Mouse (Mus musculus) T-helper 17 cell (primary cell): ENCODE results near the gene Slc35e1.

Experiments used
- in situ Hi-C, 2 experiments: fragments of 300-600 bp; cut with MboI, MseI; formaldehyde crosslinking; loops; 1 replicate in 1 of 2; 2 replicates in 1 of 2; pipeline ENCODE4 v1.15.1; 2025; ENCODE audit warnings: high pct_unique_total_duplicates in 2 of 2

The Slc35e1 gene

GRCm38 (mm10) chr8:72487014-72487413 lies 5.4 kb downstream of the Slc35e1 start:
- in situ Hi-C loops: no loop called here

DNA sequence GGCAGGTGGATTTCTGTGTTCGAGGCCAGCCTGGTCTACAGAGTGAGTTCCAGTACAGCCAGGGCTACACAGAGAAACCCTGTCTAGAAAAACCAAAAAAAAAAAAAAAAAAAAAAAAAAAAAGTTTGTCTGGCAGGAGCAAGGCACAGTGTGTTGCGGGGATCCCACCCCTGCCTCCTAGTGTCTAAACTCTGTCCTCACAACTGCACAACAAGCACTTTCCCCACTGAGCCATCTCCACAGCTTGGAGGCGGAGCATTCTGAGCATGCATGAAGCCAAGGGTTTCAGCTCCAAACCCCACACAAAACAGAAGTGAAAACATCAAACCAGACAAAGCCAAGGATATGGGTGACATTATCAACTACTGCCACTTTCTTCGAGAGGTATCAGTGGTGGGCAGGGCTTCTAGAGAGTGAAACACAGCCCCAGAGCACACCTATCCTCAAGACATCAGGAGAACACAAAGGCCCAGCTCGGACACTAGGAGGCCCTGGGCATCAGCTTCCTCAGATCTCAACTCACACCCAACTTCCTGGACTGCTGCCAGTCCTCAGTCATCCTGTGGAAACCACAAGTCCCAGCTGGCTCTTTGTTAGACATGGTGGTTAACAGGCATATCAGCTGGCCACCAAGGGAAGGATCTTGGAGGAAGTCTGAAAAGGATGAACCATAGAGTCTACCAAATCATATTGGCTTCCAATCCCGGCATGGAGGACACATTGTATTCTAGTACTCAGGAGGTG lies 6.8 kb downstream of the Slc35e1 start:
- in situ Hi-C loops: no loop called here

DNA sequence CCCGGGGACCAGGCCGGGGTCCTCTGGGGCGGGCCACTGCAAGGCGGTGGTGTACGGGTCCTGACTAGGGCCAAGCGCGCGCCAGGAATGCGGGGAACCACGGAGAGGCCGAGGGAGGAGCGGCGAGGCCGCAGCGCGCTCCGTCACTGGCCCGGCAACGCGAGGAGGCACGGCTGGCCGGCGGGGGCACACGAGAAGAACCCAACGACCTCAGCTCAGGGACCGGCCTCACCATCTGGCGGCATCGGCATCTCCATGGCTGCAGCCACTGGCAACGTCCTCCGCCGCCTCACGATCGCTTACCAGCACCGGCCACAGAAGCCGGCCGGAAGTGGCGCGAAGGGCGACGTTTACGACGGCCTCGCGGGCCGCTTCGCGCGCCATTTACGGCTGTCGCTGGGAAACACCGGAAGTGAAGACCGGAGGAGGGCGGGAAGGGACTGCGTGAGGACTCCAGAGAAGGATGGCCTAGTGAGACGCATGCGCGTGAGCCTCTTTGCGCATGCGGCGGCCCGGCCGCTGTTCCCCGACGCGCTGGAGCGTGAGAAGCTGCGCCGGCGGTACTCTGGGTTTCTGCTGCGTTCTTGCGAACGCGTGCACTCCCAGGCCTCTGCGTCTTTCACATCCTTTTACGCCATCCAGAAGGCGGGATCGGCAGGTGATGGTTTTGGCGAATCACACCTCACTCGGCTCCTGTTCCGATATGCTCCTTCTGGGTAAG lies 17.4 kb downstream of the Slc35e1 start, which contains the start of gene Cherp:
TSS of gene Cherp (minus strand) at position 401 of the 721 bp plus-strand sequence.
- in situ Hi-C loops: loop anchor here in 1 of 2 experiments (5.0 to 10.0 kb wide), 2 partner anchors 568 to 880 kb away; partner anchors contain the start of genes Large1, Zfp617 and Zfp882

DNA sequence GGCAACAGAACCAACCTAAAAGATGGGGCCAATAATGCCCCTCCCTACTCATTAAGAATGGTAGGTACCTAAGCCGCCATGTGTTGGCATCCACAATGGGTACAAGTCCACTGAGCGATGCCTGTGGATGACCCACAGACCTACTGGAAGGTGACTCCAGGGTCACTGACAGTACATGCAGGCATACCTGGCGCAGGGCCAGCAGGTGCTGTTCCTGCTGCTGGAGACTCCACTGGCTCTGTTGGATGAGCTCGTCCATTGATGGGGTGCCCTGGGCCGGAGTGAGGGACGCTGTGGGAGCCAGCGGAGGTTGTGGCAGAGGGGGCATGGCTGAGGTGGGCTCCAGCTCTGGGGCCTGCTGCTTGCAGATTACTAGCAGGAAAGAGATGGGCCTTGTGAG lies 21.7 kb downstream of the Slc35e1 start:
- in situ Hi-C loops: loop anchor here in 1 of 2 experiments (10.0 kb wide), 1 partner anchor 884 kb away; the partner anchor contains the start of gene Large1

DNA sequence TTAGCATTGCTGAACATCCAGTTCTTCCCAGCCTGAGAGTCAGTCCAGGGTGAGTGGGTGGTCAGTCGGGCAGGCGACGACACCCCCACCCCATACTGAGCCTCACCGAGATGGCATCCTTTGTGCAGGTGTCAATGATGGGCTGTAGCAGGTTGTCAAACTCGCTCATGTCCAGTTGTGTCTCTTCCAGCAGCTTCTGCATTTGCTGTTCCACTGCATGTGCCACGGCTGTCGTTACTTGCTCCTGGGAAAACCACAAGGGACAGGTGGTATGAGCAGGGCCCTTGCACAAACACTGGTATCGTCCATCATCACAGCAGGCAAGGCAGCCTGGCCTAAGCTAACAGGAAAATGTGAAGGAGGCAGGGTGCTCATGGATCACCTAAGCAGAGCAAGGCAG lies 22.4 kb downstream of the Slc35e1 start:
- in situ Hi-C loops: loop anchor here in 1 of 2 experiments (10.0 kb wide), 1 partner anchor 885 kb away; the partner anchor contains the start of gene Large1

DNA sequence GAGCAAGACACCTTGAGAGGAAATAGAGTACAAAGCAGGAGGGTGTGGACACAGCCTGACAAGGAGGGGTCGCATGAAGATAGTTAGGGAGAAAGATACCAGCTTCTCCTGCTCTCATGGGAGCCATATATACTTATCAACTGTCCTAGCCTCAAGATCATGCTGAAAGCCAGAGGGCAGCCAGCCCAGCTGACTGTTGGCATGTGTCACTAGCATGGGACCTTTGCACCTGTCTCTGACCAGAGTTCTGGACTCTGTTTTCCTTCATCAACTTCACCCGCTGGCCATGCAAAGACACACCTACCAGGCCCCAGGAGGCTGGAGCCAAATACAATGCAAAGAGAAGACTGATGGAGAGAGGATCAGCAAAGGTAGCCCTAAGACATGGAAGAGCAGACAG lies 23.2 kb downstream of the Slc35e1 start:
- in situ Hi-C loops: no loop called here

- in situ Hi-C loops: no loop called here
Measured at GRCm38 (mm10) chr8:72464211-72464610, 28.2 kb downstream of the Slc35e1 start.

GRCm38 (mm10) chr8:72459881-72460533 lies 32.4 kb downstream of the Slc35e1 start:
- in situ Hi-C loops: no loop called here

DNA sequence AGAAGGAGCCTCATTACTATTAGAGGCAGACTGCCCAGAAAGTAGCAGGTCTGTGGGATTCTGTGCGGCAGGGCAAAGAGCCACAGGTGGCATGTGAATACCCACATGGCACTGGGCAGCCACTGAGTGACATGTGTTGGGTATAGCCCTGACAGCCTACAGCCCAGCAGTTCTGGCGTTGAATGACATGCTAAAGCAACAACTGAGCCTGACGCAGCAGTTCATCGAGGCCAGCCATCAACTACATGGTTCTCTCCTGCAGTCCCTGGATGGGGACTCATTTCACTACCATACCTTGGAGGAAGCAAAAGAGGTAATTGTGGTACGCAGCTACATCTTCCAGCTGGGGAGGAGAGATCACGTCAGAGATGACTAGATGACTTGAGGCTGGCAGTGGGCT lies 34.0 kb downstream of the Slc35e1 start:
- in situ Hi-C loops: no loop called here

GRCm38 (mm10) chr8:72457806-72458205 lies 34.6 kb downstream of the Slc35e1 start:
- in situ Hi-C loops: no loop called here

GRCm38 (mm10) chr8:72455317-72455716 lies 37.1 kb downstream of the Slc35e1 start:
- in situ Hi-C loops: no loop called here

GRCm38 (mm10) chr8:72453904-72454303 lies 38.5 kb downstream of the Slc35e1 start:
- in situ Hi-C loops: no loop called here

DNA sequence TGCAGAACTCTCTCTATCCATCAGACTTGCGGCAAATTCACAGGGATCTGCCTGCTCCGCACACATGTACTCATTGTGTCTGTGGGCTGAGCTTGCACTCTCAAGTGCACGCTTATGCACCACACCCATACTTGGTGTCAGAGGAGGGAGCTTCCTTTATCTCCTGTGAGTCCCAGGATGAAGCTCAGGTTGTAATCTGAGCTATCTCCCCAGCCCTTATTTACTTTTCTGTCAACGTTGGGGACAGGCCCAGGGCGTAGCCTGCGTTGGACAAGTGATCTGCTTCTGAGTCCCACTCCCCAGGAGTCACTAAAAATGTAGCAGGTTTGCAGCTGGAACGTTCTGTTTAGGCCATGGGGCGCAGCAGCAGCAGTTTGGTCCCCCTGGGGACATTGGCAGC lies 40.9 kb downstream of the Slc35e1 start:
- in situ Hi-C loops: no loop called here

DNA sequence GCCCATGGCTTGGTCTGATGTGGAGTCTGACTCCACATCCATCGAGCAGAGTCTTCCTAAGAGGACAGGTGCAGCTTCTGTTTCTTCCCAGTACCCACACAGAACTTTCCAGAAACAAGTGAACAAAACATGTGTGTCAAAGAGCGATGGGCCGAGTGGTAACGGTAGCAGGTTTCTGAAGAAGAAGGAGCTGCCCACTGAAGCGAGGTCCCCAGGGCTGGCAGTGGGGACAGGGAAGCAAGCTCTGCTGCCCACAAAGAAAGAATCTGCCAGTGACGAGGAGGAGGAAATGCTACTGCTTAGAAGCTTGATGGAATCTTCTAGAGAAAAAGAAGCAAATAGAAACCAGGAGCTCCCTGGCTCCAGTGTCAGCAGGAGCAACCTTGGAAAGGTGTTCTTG lies 47.3 kb downstream of the Slc35e1 start:
- in situ Hi-C loops: no loop called here

DNA sequence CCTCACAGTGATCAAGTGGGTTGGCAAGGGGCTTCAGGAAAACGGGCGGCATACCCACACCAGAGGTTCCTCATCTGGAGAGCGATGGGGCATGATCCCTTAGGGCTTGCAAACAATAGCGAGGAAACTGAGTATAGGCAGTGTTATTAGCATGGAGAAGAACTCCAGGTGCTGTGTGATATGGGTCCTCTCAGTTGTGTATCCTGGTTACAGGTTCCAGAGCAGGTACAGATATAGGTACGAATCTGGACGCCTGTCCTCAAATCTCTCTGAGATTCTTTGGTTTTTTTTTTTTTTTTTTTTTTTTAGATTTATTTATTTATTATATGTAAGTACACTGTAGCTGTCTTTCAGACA lies 48.4 kb downstream of the Slc35e1 start:
- in situ Hi-C loops: no loop called here

DNA sequence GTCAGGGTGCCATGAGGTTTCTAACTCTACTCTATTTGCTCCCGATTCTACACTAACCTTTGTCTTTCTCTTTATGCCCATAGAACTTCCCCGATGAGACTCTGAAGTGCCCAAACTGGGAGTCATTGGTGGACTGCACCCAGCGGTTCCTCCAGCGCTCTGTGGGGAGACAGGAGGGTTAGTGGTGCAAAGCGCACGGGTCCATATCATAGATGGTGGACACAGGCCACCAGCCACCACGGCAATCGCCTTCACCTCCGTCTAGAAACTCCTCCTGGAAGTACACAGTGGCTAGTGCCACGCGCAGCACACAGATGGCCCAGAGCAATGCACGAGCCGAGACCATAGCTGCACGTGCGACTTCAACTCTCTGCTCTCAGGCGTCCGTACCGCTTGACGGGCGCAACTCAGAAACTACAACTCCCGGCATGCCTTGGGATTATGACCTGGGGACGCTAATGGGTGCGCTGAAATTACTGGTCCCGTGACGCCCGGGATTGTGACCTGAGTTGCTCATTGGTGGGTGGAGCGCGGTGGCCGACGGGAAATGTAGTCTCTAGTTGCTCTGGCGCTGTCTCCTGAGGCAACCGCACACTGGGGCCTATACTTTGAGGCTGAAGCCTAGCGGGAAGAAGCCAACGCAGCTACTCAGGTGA lies 48.9 kb downstream of the Slc35e1 start, which contains the start of the genes Calr3 and 1700030K09Rik:
TSS of gene Calr3 (minus strand) at position 533 of the 656 bp plus-strand sequence.
TSS of gene 1700030K09Rik (plus strand) at position 543 of the 656 bp plus-strand sequence.
- in situ Hi-C loops: no loop called here

GRCm38 (mm10) chr8:72438248-72439015 lies 54.0 kb downstream of the Slc35e1 start:
- in situ Hi-C loops: no loop called here

- in situ Hi-C loops: no loop called here
Measured at GRCm38 (mm10) chr8:72434952-72435351, 57.5 kb downstream of the Slc35e1 start.
